Mouse (Mus musculus) liver, postnatal 0 days (tissue): ENCODE results near the gene Ttll12.

Source experiments
- CTCF ChIP-seq: sonication (generic); IDR thresholded peaks from 2 replicates; pipeline ENCODE4 v1.5.1; 2016; ENCODE audit warnings: antibody characterized with exemption, low read depth
- EP300 ChIP-seq: IDR thresholded peaks from 2 replicates; pipeline ENCODE4 v1.6.1; 2016; ENCODE audit warnings: antibody characterized with exemption, low read depth, mild to moderate bottlenecking

GRCm38 (mm10) chr15:83626142-83626645 is 31.2 kb upstream of the Ttll12 start:
- TF ChIP-seq CTCF (no peak), EP300 (no peak)
